Mouse (Mus musculus) telencephalon, adult 2 months (tissue): ENCODE measurements around the gene Efemp1.

Experiments
- DNase-seq: peaks from one replicate; pipeline ENCODE4 v3.0.0-alpha.2; 2011; ENCODE audit warnings: low read depth, low spot score

Gene Efemp1

GRCm38 (mm10) chr11:28934449-28934848 lies 81.4 kb downstream of the Efemp1 start:
- DNase-seq, result no peak

GRCm38 (mm10) chr11:28939651-28940050 lies 86.6 kb downstream of the Efemp1 start:
- no peak for DNase-seq

GRCm38 (mm10) chr11:28951586-28952210 lies 98.7 kb downstream of the Efemp1 start:
- DNase-seq, result no peak

- no peak for DNase-seq
Measured at GRCm38 (mm10) chr11:28954673-28955304, 101.8 kb downstream of the Efemp1 start.

GRCm38 (mm10) chr11:28955305-28955701 lies 102.3 kb downstream of the Efemp1 start:
- DNase-seq, result no peak

- no peak for DNase-seq
Measured at GRCm38 (mm10) chr11:28961381-28961780, 108.4 kb downstream of the Efemp1 start.
